Mouse (Mus musculus) forebrain, embryonic 13.5 days (tissue): ENCODE measurements at regions not wholly inside any gene's neighbourhood (a gene's known extent, or its start where the extent isn't known, plus 50 kb on each side); places are given as distances from the start of the nearest gene placed in this dataset.
A peak's percentile ranks its signal among the peaks of the same experiment; 100 is the strongest.

Source experiments
- ATAC-seq: fragments of 200-750 bp; cut with Nextera tagmentation; 2 replicates; pipeline ENCODE4 v1.8.0; 2017
- H3K27ac ChIP-seq: fragments of 300-500 bp; sonication (generic); 2 replicates; pipeline ENCODE4 v1.5.1; 2015; ENCODE audit warnings: inconsistent platforms, mild to moderate bottlenecking, moderate library complexity
- H3K27me3 ChIP-seq: fragments of 300-500 bp; sonication (generic); 2 replicates; pipeline ENCODE4 v1.6.1; 2015; ENCODE audit warnings: mild to moderate bottlenecking, inconsistent platforms
- H3K36me3 ChIP-seq: fragments of 300-500 bp; sonication (generic); 2 replicates; pipeline ENCODE4 v1.6.1; 2015; ENCODE audit warnings: mild to moderate bottlenecking, inconsistent platforms; ENCODE audit not compliant: poor library complexity, severe bottlenecking
- H3K4me1 ChIP-seq: fragments of 300-500 bp; sonication (generic); 2 replicates; pipeline ENCODE4 v1.6.1; 2015; ENCODE audit warnings: inconsistent platforms
- H3K4me2 ChIP-seq: fragments of 300-500 bp; sonication (generic); 2 replicates; pipeline ENCODE4 v1.6.1; 2015; ENCODE audit warnings: inconsistent platforms, mild to moderate bottlenecking, moderate library complexity
- H3K4me3 ChIP-seq: fragments of 300-500 bp; sonication (generic); 2 replicates; pipeline ENCODE4 v1.5.1; 2015; ENCODE audit warnings: mild to moderate bottlenecking, inconsistent platforms
- H3K9ac ChIP-seq: fragments of 300-500 bp; sonication (generic); 2 replicates; pipeline ENCODE4 v1.6.1; 2015; ENCODE audit warnings: mild to moderate bottlenecking, inconsistent platforms
- H3K9me3 ChIP-seq: fragments of 300-500 bp; sonication (generic); replicated peaks from 2 replicates; pipeline ENCODE4 v1.6.1; 2016; ENCODE audit warnings: inconsistent platforms
- WGBS: fragments of 180-500 bp; shearing (Covaris S2); methylation state at CpG from one replicate; pipeline ENCODE4 v1.1.7; 2015; 5-methylcytosine and 5-hydroxymethylcytosine counted together

GRCm38 (mm10) chr8:9072724-9073123, 382.4 kb upstream of the Arglu1 start:
- Histone ChIP-seq H3K4me2 (no peak overlapping the region), H3K9ac (no peak overlapping the region), H3K27ac (no peak overlapping the region), H3K9me3 (no peaks in the 10 kb centered on the region), H3K4me1 (no peaks in the 10 kb centered on the region), H3K4me3 (no peak overlapping the region), H3K27me3 (no peaks in the 10 kb centered on the region), H3K36me3 (no peaks in the 10 kb centered on the region)
- ATAC-seq = no peak
- WGBS = 89% methylated on average over 4 of the region's 4 CpGs

GRCm38 (mm10) chr8:9072286-9072685, 382.0 kb upstream of the Arglu1 start:
- WGBS = 93% methylated on average over 11 of the region's 11 CpGs
- Histone ChIP-seq H3K4me3 (no peak overlapping the region), H3K4me2 (no peak overlapping the region), H3K36me3 (no peaks in the 10 kb centered on the region), H3K4me1 (no peaks in the 10 kb centered on the region), H3K9ac (no peak overlapping the region), H3K27me3 (no peaks in the 10 kb centered on the region), H3K27ac (no peak overlapping the region), H3K9me3 (no peaks in the 10 kb centered on the region)
- ATAC-seq = no peak

GRCm38 (mm10) chr8:9070953-9071352, 380.6 kb upstream of the Arglu1 start:
- ATAC-seq = 0 out of 2 replicates have a peak, but pooled peaks have one; percentile 48
- Histone ChIP-seq H3K4me2 (no peak overlapping the region), H3K9ac (no peak overlapping the region), H3K4me3 (no peak overlapping the region), H3K27ac (no peak overlapping the region), H3K4me1 (no peaks in the 10 kb centered on the region), H3K9me3 (no peaks in the 10 kb centered on the region), H3K27me3 (no peaks in the 10 kb centered on the region), H3K36me3 (no peaks in the 10 kb centered on the region)
- WGBS = 78% methylated on average over 6 of the region's 6 CpGs

- Histone ChIP-seq H3K27ac (no peak overlapping the region), H3K36me3 (no peaks in the 10 kb centered on the region), H3K4me3 (no peak overlapping the region), H3K27me3 (no peaks in the 10 kb centered on the region), H3K4me2 (no peak overlapping the region), H3K4me1 (no peaks in the 10 kb centered on the region), H3K9ac (no peak overlapping the region), H3K9me3 (no peaks in the 10 kb centered on the region)
- no peak for ATAC-seq
- 81% methylated on average over 7 of the region's 7 CpGs for WGBS
Measured at GRCm38 (mm10) chr8:9069845-9070244, 379.5 kb upstream of the Arglu1 start.

GRCm38 (mm10) chr8:9067731-9068130, 377.4 kb upstream of the Arglu1 start:
- Histone ChIP-seq H3K27ac (no peak overlapping the region), H3K36me3 (no peaks in the 10 kb centered on the region)
- no peak for ATAC-seq

GRCm38 (mm10) chr8:9060166-9060565, 369.8 kb upstream of the Arglu1 start:
- Histone ChIP-seq H3K27me3 (no peaks in the 10 kb centered on the region), H3K4me2 (no peak overlapping the region), H3K4me3 (no peak overlapping the region), H3K4me1 (no peaks in the 10 kb centered on the region), H3K9me3 (no peaks in the 10 kb centered on the region), H3K27ac (no peak overlapping the region), H3K9ac (no peak overlapping the region), H3K36me3 (no peaks in the 10 kb centered on the region)
- no peak for ATAC-seq
- WGBS = 94% methylated on average over 6 of the region's 6 CpGs

More at GRCm38 (mm10) chr8:9067731-9068130, 377.4 kb upstream of the Arglu1 start:
- no peaks in the 10 kb centered on the region for H3K4me1 ChIP-seq
- no peak overlapping the region for H3K4me3 ChIP-seq
- no peak overlapping the region for H3K4me2 ChIP-seq
- no peaks in the 10 kb centered on the region for H3K27me3 ChIP-seq
- 96% methylated on average over 1 of the region's 1 CpGs for WGBS
- no peak overlapping the region for H3K9ac ChIP-seq
- no peaks in the 10 kb centered on the region for H3K9me3 ChIP-seq

GRCm38 (mm10) chr8:9055416-9055819, 365.1 kb upstream of the Arglu1 start:
- H3K36me3 ChIP-seq = no peaks in the 10 kb centered on the region
- no peak overlapping the region for H3K27ac ChIP-seq
- no peaks in the 10 kb centered on the region for H3K27me3 ChIP-seq
- ATAC-seq = no peak
- H3K4me3 ChIP-seq = no peak overlapping the region
- no peaks in the 10 kb centered on the region for H3K4me1 ChIP-seq
- no peak overlapping the region for H3K9ac ChIP-seq
- no peak overlapping the region for H3K4me2 ChIP-seq
- WGBS = 86% methylated on average over 6 of the region's 6 CpGs
- no peaks in the 10 kb centered on the region for H3K9me3 ChIP-seq

- ATAC-seq = no peak
- no peaks in the 10 kb centered on the region for H3K9me3 ChIP-seq
- H3K27me3 ChIP-seq = no peaks in the 10 kb centered on the region
- no peaks in the 10 kb centered on the region for H3K4me1 ChIP-seq
- no peak overlapping the region for H3K4me3 ChIP-seq
- no peak overlapping the region for H3K4me2 ChIP-seq
- no peak overlapping the region for H3K27ac ChIP-seq
- no peaks in the 10 kb centered on the region for H3K36me3 ChIP-seq
- 82% methylated on average over 4 of the region's 4 CpGs for WGBS
- H3K9ac ChIP-seq = no peak overlapping the region
Measured at GRCm38 (mm10) chr8:9054801-9055200, 364.5 kb upstream of the Arglu1 start.

GRCm38 (mm10) chr8:9051699-9052098, 361.4 kb upstream of the Arglu1 start:
- no peak overlapping the region for H3K9ac ChIP-seq
- H3K4me1 ChIP-seq = no peaks in the 10 kb centered on the region
- H3K9me3 ChIP-seq = no peaks in the 10 kb centered on the region
- no peak overlapping the region for H3K4me2 ChIP-seq
- no peak overlapping the region for H3K4me3 ChIP-seq
- ATAC-seq = no peak
- H3K27ac ChIP-seq = no peak overlapping the region
- H3K27me3 ChIP-seq = no peaks in the 10 kb centered on the region
- no peaks in the 10 kb centered on the region for H3K36me3 ChIP-seq
- 77% methylated on average over 10 of the region's 10 CpGs for WGBS

- H3K27ac ChIP-seq = no peak overlapping the region
- no peak overlapping the region for H3K9ac ChIP-seq
- no peaks in the 10 kb centered on the region for H3K4me1 ChIP-seq
- ATAC-seq = no peak
- whole genome bisulfite sequencing = 86% methylated on average over 11 of the region's 11 CpGs
- H3K9me3 ChIP-seq = no peaks in the 10 kb centered on the region
- H3K4me2 ChIP-seq = no peak overlapping the region
- H3K4me3 ChIP-seq = no peak overlapping the region
- no peaks in the 10 kb centered on the region for H3K27me3 ChIP-seq
- no peaks in the 10 kb centered on the region for H3K36me3 ChIP-seq
Measured at GRCm38 (mm10) chr8:9050740-9051475, 360.6 kb upstream of the Arglu1 start.

GRCm38 (mm10) chr8:9048116-9048515, 357.8 kb upstream of the Arglu1 start:
- 72% methylated on average over 14 of the region's 14 CpGs for WGBS
- no peak for ATAC-seq

GRCm38 (mm10) chr8:9042835-9043792, 352.8 kb upstream of the Arglu1 start:
- Histone ChIP-seq H3K27me3 (no peaks in the 10 kb centered on the region), H3K4me2 (no peak overlapping the region), H3K36me3 (no peaks in the 10 kb centered on the region), H3K4me3 (no peak overlapping the region), H3K9ac (no peak overlapping the region), H3K9me3 (no peaks in the 10 kb centered on the region), H3K27ac (no peak overlapping the region), H3K4me1 (no peaks in the 10 kb centered on the region)
- no peak for ATAC-seq
- WGBS = 85% methylated on average over 10 of the region's 10 CpGs

More at GRCm38 (mm10) chr8:9048116-9048515, 357.8 kb upstream of the Arglu1 start:
- no peaks in the 10 kb centered on the region for H3K4me1 ChIP-seq
- H3K27ac ChIP-seq = no peak overlapping the region
- H3K4me2 ChIP-seq = no peak overlapping the region
- H3K9me3 ChIP-seq = no peaks in the 10 kb centered on the region
- no peaks in the 10 kb centered on the region for H3K36me3 ChIP-seq
- H3K9ac ChIP-seq = no peak overlapping the region
- no peak overlapping the region for H3K4me3 ChIP-seq
- no peaks in the 10 kb centered on the region for H3K27me3 ChIP-seq
